Mouse (Mus musculus) G1E (cell line): ENCODE data around the gene Gm5965.
"Not testable (repeated sequence)": the region's sequence is repeated elsewhere in the genome, so short reads cannot be mapped to it uniquely, and the experiment has no call there.

Source experiments
- CTCF ChIP-seq: IDR thresholded peaks from 2 replicates; pipeline ENCODE4 v1.5.1; 2012; ENCODE audit warnings: low read depth, low read length, inconsistent platforms, mixed read lengths
- GATA1 ChIP-seq: IDR thresholded peaks from 2 replicates; pipeline ENCODE4 v1.6.1; 2012; ENCODE audit warnings: borderline replicate concordance, low read length, inconsistent platforms, mixed read lengths
- POLR2AphosphoS5 ChIP-seq: IDR thresholded peaks from 2 replicates; pipeline ENCODE4 v1.6.1; 2012; ENCODE audit warnings: low read depth, low read length, inconsistent platforms; ENCODE audit not compliant: insufficient replicate concordance

DNA sequence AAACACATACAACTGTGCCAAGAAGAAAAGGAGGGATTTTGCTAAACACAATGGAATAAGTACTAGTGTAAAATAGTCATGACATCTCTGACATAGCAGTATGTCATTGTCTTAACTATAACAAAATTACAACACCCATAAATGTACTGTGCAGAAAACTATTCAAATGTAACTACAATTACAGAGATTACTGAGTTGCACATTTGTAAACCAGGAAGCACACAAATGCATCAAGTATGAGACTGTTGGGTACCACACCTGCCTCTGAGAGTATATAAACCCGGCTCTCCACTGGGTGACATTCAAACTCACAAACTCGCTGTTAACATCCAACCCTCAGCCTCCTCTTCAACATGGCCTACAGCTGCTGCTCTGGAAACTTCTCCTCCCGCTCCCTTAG, 19.1 kb upstream of the Gm5965 start, which contains the start of gene 2310034C09Rik:
- TF ChIP-seq CTCF, GATA1, POLR2AphosphoS5: not testable (repeated sequence)
